Mouse (Mus musculus) heart, embryonic 14.5 days (tissue): ENCODE measurements around the gene Tmem185b. TPM values are rescaled to one million over a fixed set of nuclear protein-coding genes. Genes with fewer than 3 reads are reported as not detected.
A peak's percentile ranks its signal among the peaks of the same experiment; 100 is the strongest.

Source experiments
- ATAC-seq: fragments of 200-750 bp; cut with Nextera tagmentation; 2 replicates; pipeline ENCODE4 v1.8.0; 2017; ENCODE audit warnings: low read depth, moderate TSS enrichment; ENCODE audit not compliant: insufficient number of reproducible peaks, insufficient read depth, low FRiP score
- H3K27ac ChIP-seq, 2 experiments: fragments of 200-500 bp in 1 of 2; fragments of 300-500 bp in 1 of 2; sonication (generic) in 1 of 2; replicated peaks in 1 of 2; 2 replicates each; pipeline ENCODE4 v1.5.1; 2012 to 2014; ENCODE audit warnings: low read depth in 2 of 2, low read length in 2 of 2, control low read depth in 1 of 2, mild to moderate bottlenecking in 1 of 2, mixed read lengths in 1 of 2; ENCODE audit not compliant: control insufficient read depth in 1 of 2, insufficient read depth in 1 of 2
- H3K27me3 ChIP-seq: fragments of 300-500 bp; sonication (generic); 2 replicates; pipeline ENCODE4 v1.6.1; 2014; ENCODE audit warnings: mild to moderate bottlenecking, low read length, control low read depth; ENCODE audit not compliant: control insufficient read depth, insufficient read depth
- H3K36me3 ChIP-seq: fragments of 300-500 bp; sonication (generic); 2 replicates; pipeline ENCODE4 v1.6.1; 2014; ENCODE audit warnings: mild to moderate bottlenecking, control low read depth, low read length, mixed read lengths; ENCODE audit not compliant: control insufficient read depth, insufficient read depth
- H3K4me1 ChIP-seq, 2 experiments: fragments of 200-500 bp in 1 of 2; fragments of 300-500 bp in 1 of 2; sonication (generic) in 1 of 2; 2 replicates each; pipeline ENCODE4 v1.6.1; 2012 to 2014; ENCODE audit warnings: low read length in 2 of 2, control low read depth in 1 of 2, mixed read lengths in 1 of 2; ENCODE audit not compliant: control insufficient read depth in 2 of 2, insufficient read depth in 2 of 2
- H3K4me2 ChIP-seq: fragments of 300-500 bp; sonication (generic); 2 replicates; pipeline ENCODE4 v1.6.1; 2014; ENCODE audit warnings: mild to moderate bottlenecking, low read length
- H3K4me3 ChIP-seq, 2 experiments: fragments of 200-500 bp in 1 of 2; fragments of 300-500 bp in 1 of 2; sonication (generic) in 1 of 2; 2 replicates each; pipeline ENCODE4 v1.5.1; 2012 to 2014; ENCODE audit warnings: low read length in 2 of 2, mild to moderate bottlenecking in 2 of 2, control low read depth in 1 of 2, low read depth in 1 of 2, moderate library complexity in 1 of 2; ENCODE audit not compliant: control insufficient read depth in 1 of 2, insufficient read depth in 1 of 2
- H3K9ac ChIP-seq: fragments of 300-500 bp; sonication (generic); 2 replicates; pipeline ENCODE4 v1.6.1; 2014; ENCODE audit warnings: mild to moderate bottlenecking, low read length
- H3K9me3 ChIP-seq: fragments of 300-500 bp; sonication (generic); 2 replicates; pipeline ENCODE4 v1.6.1; 2016; ENCODE audit warnings: low read length, control low read depth; ENCODE audit not compliant: control insufficient read depth
- WGBS: fragments of 180-500 bp; shearing (Covaris S2); extraction: QIAGEN DNeasy Blood & Tissue Kit; methylation state at CpG from one replicate; pipeline ENCODE4 v1.1.7; 2014; 5-methylcytosine and 5-hydroxymethylcytosine counted together
- polyA plus RNA-seq: library from polyadenylated mRNA; unstranded; fragments of >200 nt; fragmentation: Nextera tagmentation; extraction: Ambion mirVana; gene quantifications from 2 replicates; pipeline ENCODE4 v1.2.1, GENCODE M21; 2014

The Tmem185b gene
- polyA plus RNA-seq, 1 experiment from 2014 or later = 25.7 TPM

GRCm38 (mm10) chr1:119503808-119504207 is 22.2 kb upstream of the Tmem185b start:
- Histone ChIP-seq H3K9ac (peak overlapping the region; percentile 89), H3K4me2 (peak overlapping the region; percentile 67), H3K4me1 (peaks cover 28 to 45% of the 10 kb centered on the region in 2 experiments), H3K9me3 (no peaks in the 10 kb centered on the region), H3K4me3 (peak overlapping the region; percentile 70 to 81), H3K27me3 (no peaks in the 10 kb centered on the region), H3K36me3 (peaks cover 18% of the 10 kb centered on the region; the same call in 1 of the 2 replicates), H3K27ac (peak overlapping the region; percentile 86 to 88)
- no peak for ATAC-seq
- 0% methylated on average over 5 of the region's 5 CpGs for WGBS

- H3K4me2 ChIP-seq = peak within 1 kb of the TSS; percentile 69
- H3K9me3 ChIP-seq = no peaks in the 10 kb centered on the region
- under 1% methylated on average over 57 of the region's 57 CpGs for WGBS
- H3K9ac ChIP-seq = peak within 1 kb of the TSS; percentile 89
- peaks cover 27 to 48% of the 10 kb centered on the region in 2 experiments for H3K4me1 ChIP-seq
- peak; percentile 99 for ATAC-seq
- H3K27ac ChIP-seq = peak within 1 kb of the TSS; percentile 86 to 88
- H3K27me3 ChIP-seq = no peaks in the 10 kb centered on the region
- peak within 1 kb of the TSS; percentile 70 to 81 for H3K4me3 ChIP-seq
- H3K36me3 ChIP-seq = peaks cover 12% of the 10 kb centered on the region; the same call in 1 of the 2 replicates
These were observed 21.5 kb upstream of the Tmem185b start, which contains the start of gene Ralb for GRCm38 (mm10) chr1:119504260-119505062. Ralb (minus strand) TSS chr1:119504794.

GRCm38 (mm10) chr1:119505951-119506350 is 20.0 kb upstream of the Tmem185b start:
- Histone ChIP-seq H3K4me1 (peaks cover 32 to 58% of the 10 kb centered on the region in 2 experiments), H3K27ac (no peak overlapping the region), H3K36me3 (0 out of 2 replicates have a peak, but pooled peaks cover 3% of the 10 kb centered on the region), H3K9me3 (no peaks in the 10 kb centered on the region), H3K9ac (no peak overlapping the region), H3K27me3 (no peaks in the 10 kb centered on the region), H3K4me2 (no peak overlapping the region), H3K4me3 (no peak overlapping the region)
- no peak for ATAC-seq
- WGBS = 93% methylated on average over 3 of the region's 3 CpGs

- peaks cover 23 to 37% of the 10 kb centered on the region in 2 experiments for H3K4me1 ChIP-seq
- H3K9ac ChIP-seq = peak overlapping the region; percentile 4; the same call in 1 of the 2 replicates
- peak overlapping the region; percentile 46 to 83 for H3K27ac ChIP-seq
- H3K4me2 ChIP-seq = no peak overlapping the region
- H3K27me3 ChIP-seq = no peaks in the 10 kb centered on the region
- H3K9me3 ChIP-seq = no peaks in the 10 kb centered on the region
- H3K36me3 ChIP-seq = no peaks in the 10 kb centered on the region
- no peak overlapping the region for H3K4me3 ChIP-seq
- WGBS = 33% methylated on average over 4 of the region's 4 CpGs
- ATAC-seq = no peak
These were observed 17.4 kb upstream of the Tmem185b start for GRCm38 (mm10) chr1:119508548-119508947.

- 76% methylated on average over 7 of the region's 7 CpGs for WGBS
- Histone ChIP-seq H3K27me3 (no peaks in the 10 kb centered on the region), H3K36me3 (no peaks in the 10 kb centered on the region), H3K9me3 (no peaks in the 10 kb centered on the region), H3K4me2 (no peak overlapping the region), H3K27ac (peak overlapping the region in 1 of 2 experiments; percentile 37; a peak in 1 of 4 replicates), H3K9ac (no peak overlapping the region), H3K4me3 (no peak overlapping the region), H3K4me1 (peaks cover 23 to 37% of the 10 kb centered on the region in 2 experiments)
- ATAC-seq = no peak
These were observed 16.5 kb upstream of the Tmem185b start for GRCm38 (mm10) chr1:119509474-119509873.

GRCm38 (mm10) chr1:119510409-119510808 is 15.6 kb upstream of the Tmem185b start:
- Histone ChIP-seq H3K9ac (no peak overlapping the region), H3K27me3 (no peaks in the 10 kb centered on the region), H3K4me3 (no peak overlapping the region), H3K4me2 (no peak overlapping the region), H3K27ac (peak overlapping the region; percentile 41 to 75), H3K36me3 (no peaks in the 10 kb centered on the region), H3K4me1 (peaks cover 19 to 32% of the 10 kb centered on the region in 2 experiments), H3K9me3 (no peaks in the 10 kb centered on the region)
- no peak for ATAC-seq
- WGBS = 38% methylated on average over 9 of the region's 9 CpGs

GRCm38 (mm10) chr1:119510857-119511256 is 15.1 kb upstream of the Tmem185b start:
- Histone ChIP-seq H3K9me3 (no peaks in the 10 kb centered on the region), H3K4me3 (no peak overlapping the region), H3K9ac (no peak overlapping the region), H3K4me1 (peaks cover 18 to 30% of the 10 kb centered on the region in 2 experiments), H3K27me3 (no peaks in the 10 kb centered on the region), H3K27ac (peak overlapping the region; percentile 53 to 75), H3K36me3 (no peaks in the 10 kb centered on the region), H3K4me2 (no peak overlapping the region)
- 64% methylated on average over 8 of the region's 8 CpGs for WGBS
- no peak for ATAC-seq
